Mouse (Mus musculus): Measurements from ENCODE around the gene Gas7.

Gas7 gene

DNA sequence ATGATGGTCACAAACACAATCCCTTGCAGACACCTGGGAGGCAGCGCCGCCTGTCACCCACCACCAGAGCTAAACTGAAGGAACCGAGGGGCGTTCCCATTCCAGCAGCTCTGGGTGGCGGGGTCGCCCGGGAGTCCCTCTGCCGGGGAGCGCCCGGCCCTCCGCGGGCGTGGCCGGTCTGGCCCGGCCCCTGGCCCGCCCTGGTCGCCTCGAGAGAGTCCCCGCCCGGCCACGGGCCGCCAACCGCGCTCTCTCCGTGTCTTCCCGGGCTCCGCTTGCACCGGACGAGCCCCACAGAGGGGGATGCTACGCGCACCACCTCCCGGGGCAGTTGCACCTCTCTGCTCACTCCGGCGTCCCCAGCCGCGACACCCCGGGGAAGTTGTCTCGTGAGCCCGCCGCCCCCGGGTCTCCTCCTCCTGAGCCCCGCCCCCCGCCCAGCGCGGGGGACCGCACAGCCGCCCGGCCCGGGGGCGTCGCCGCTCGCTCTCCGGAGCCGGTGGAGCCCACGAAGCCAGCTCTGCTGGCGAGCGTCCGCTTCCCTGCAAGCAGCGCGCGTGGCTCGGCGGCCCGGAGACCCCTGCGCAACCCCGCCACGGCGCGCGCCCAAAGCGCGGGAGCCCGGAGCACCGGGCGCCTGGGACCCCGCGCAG lies at the start of gene Gas7:
Gas7 (plus strand) TSS at position 564 of the 653 bp plus-strand sequence.
- no peak for DNase-seq

DNA sequence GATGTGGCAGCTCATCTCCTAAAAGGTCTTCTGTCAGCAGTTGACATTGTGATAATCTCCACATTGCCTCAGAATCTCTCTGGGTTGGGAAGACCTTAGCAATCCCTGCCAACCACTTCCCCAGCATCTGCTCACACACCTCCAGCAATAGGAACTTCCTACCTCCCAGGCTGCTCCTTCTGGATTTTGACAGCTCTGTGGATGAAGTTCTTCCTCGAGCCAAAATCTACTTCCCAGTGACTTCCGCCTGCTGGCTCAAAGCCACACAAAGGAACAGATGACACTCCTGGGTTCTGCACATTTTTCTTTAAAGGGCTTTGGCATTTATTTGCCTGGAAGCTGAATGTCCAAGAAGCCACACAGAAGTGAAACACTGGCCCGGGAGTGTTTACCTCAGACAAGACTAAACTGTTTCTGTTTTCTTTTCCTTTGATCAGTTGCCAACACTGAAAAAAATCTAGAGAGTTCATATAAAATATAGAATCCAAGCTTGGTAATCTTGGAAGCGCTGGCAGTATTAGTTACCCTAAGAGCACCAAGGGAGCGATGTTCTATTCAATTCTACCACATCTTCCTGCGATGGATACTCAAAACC lies 40.8 kb upstream of the Gas7 start:
- no peak for DNase-seq

DNA sequence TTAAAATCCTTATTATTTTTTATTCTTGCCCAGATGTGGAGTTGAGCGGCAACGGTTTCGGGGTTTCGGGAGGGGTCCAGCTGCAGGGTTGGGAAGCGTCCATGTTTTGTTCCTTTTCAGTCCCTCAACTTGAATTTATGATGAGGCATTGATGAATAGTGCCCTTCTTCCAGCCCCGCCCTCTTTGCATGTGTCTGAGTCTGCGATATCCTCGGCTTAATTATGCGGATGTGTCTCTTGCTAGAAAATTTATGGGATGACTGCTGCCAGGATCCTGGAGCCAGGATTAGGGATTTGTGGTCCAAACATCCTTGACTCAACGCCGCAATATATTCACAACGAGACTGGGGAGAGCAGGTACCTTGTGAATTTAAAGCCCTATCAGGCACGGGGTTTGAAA lies 31.7 kb upstream of the Gas7 start:
- DNase-seq = no peak

DNA sequence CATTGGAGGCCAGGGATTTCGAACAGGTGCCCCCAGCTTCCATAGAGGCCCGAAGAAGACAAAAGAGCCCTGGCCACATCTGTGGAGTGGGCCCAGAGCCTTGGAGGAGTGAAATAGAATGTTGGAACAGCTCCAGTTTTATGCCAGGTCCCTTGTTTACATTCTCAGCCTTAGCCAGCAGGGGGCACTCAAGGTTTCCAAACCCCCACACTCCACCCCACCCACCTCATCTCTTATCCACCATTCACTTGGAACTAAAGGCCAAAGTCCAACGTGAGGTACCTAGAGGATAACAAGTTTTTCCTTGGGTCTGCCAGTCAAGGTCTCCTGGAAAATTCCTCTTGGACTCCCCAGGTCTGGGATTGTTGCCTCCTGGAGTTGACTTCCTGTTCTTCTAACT lies 27.0 kb upstream of the Gas7 start:
- DNase-seq = peak; percentile 20

DNA sequence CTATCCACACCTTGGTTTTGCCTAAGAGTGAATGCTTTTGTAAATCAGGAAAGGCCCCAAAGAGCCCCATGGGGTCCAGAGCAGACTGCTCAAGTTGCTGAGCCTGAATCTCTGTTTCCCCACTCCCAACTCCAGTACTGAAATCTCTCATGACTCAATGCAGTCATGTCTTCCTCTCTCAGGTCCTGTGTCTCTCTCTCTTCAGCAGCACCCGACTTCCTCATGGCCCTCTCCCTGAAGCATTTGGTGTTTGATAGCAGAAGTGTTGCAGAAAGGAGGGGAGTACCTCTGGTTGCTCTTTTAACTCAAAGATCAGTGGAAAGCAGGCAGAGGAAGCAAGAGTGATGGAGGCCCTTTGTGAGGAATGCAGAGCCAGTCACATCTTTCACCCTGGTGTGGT lies 25.4 kb upstream of the Gas7 start:
- no peak for DNase-seq

DNA sequence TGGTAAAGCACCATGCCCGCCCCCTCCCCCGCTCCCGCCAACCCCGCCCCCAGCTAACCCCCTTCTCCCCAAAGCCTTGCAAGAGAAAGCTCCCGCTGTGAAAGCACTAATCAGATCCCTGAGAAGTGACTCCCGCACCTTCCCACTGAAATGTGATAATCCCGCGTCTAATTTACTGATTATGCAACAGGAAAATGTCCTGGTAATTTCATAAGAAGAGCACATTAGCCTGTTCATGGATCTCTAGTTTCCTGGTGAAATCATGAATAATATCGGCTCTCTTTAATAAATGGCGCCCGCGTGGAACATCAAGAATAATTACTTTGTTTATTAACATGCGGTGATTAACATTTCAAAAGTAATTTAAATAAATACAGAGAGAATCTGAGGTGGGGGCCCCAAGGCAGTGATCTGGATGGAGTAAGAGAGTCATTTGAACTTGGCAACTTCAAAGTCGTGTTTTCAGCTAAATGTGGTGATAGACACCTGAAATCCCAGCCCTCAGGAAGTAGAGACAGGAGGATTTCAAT lies 24.1 kb upstream of the Gas7 start:
- DNase-seq = no peak

DNA sequence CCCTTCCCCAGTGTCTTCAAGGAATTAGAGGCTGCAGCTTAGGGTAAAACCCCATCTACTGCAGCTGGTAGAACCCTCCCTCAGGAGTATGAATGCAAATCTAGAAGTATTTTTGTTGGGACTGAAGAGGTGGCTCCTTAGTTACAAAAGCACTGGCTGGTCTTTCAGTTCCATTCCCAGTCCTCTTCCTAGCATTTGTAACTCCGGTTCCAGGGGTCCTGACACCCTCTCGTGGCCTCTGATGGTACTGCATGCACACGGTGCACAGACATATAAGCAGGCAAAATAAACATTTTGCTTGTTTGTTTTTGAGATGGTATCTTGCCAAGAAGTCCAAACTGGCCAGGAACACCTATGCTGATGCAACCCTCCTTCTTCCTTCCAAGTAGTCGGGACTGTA lies 23.4 kb upstream of the Gas7 start:
- DNase-seq = no peak

DNA sequence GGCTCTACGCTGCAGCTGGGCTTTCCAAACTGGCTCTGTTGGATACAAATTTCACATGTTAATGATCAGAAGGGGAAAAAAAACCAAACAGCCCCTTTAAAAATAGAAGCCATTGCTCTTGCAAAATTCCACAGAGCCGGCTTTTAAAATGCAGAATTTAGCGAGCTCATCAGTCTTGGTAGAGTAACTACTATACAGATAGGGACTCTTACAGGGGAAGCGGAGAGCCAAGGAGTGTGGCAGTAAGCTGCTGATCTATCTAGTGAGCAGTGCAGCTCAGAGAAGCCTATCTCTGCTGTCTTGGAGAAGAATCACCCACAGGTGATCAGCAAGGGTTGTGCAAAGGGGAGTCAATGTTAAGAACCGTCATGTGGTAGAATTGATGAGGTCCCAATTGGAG lies 21.5 kb upstream of the Gas7 start:
- no peak for DNase-seq

DNA sequence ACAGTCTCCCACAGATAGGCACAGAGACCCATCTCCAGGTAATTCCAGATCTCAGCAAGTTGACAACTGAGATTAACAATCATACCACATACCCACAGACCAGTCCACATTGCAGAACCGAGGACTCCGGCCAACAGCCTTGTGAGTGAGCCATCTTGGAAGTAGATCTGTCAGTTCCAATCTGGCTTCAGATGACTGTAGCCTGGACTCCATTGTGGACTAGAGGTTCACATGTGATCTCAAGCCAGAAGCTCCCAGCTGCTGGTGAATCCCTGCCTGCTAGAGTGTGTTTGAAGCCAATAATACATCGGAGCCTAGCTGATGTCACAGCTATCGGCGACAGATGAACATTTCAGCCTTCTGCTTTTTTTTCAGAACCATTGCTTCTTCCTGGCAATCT lies 16.5 kb upstream of the Gas7 start:
- DNase-seq = no peak

DNA sequence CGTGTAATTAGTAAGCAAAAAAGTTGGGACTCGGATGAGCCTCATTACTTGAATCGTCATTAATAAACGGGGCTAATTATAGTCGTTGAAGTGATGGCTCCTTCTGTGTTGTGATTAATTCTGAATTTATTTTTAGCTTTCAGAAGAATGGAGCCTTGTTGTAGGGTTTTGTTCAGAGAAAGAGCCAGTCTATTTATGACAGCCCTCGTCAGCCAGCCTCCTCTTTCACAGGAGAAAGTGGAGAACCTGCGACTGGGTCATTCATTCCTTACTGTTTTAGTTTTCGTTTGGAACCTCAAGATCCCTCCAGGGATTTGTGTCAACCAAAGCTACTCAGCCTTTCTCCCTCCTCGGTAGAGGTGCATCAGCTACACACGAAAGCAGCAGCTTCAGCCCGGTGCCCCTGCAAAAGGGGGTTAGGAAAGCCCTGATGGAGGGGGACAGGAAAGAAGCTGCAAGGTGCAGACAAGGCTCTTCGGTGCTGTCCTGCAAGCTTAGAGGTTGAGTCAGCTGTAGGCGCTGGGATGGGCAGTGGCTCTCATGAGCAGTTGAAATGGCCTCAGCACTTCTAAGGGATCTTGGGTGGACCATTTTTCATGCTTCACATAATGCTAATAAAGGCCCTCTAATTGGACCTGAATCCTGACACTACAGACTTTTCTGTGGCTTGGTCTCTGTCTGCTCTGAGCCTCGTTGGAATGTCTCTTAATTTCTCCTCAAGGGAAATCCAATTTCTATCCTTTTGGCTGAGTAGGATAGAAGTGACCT lies 10.0 kb upstream of the Gas7 start:
- no peak for DNase-seq

DNA sequence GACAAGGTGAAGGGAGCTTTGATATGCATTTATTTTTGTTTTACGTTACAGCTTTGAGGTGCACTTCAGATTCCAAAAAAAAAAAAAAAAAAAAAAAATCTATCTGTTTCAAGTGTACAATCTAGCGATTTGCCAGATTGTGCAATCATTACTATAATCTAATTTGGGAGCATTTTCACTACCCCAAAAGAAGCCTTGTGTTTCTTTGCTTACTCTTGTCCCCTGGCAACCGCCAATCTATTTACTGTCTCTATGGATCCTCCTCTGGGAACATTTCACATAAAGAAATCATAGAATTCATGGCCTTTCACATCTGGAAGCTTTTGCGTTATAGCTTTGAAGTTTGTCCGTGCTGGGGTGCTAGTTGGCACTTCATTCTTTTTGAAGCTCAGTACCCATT lies 3.7 kb upstream of the Gas7 start:
- no peak for DNase-seq

DNA sequence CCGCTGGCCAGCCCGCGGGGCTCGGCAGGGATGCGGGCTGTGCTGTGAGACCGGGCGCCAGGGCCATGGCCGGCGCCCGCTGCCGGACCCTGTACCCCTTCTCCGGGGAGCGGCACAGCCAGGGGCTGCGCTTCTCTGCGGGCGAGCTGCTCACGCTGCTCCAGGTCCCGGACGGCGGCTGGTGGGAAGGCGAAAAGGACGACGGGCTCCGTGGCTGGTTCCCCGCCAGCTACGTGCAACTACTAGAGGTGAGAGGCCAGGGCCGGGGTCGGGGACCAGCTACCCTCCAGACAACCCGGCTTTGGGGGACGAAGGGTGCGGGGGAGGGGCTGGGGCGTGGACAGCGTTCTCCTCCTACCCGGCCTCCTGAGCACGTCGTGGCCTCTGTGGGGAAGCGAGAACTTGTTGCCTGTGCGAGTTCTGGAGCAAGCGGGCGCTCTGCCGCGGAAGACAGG lies 317 bp downstream of the Gas7 start:
- no peak for DNase-seq

DNA sequence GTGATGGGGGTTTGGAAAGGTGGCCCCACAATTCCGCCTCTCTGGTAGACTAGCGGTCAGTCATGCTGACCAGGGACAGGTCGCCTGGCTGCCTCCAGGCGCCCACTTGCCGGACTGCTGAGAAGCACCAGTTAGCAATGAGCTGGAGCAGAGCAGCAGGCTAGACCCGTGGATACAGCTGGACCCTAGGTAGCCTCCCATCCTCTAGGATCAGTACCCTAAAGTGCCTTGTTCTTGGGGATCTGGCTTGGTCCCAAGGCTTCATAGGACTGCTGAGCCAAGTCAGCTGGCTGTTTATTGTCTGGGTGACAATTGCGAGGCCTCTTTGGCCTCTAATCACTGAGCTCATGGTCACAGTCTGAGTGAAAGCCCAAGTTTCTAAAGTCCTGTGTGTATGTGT lies 792 bp downstream of the Gas7 start:
- DNase-seq = no peak

DNA sequence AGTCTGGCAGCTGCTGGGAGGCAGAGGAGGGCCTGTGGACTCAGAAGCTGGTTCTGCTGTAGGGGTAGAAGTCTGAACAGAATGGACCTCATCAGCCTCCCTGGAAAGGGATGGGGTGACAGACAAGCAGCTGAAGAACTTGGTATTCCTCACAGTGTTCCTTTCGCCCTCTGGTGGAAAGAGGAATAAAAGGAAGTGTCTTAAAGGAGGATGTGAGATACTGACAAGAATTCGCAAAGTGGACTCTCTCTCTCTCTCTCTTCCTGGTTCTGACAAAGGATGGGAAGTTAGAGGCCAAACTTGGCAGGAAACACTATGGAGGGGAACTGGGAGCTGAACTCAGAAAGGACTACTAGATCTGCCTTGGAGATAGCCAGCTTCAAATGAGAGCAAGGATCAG lies 2.9 kb downstream of the Gas7 start:
- peak; percentile 23 for DNase-seq

DNA sequence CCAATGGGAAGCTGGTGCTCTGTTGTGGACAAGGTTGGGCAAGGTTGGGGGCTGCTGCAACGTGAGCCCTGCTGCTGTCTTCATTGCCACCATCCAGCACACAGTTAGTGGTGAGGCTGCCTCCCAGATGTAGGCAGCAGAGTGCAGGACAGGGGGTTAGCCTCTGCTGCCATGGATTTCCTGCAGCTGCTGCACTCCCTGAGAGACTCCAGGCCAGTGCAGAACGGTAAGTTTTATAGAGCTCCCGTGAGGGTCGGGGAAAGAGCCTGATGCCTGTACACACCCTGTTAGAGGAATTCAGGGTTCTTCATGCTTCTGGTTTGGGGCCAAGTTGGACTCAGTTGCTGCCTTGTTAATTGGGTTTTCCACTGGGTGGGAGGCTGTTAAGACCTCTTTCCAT lies 11.9 kb downstream of the Gas7 start:
- no peak for DNase-seq

DNA sequence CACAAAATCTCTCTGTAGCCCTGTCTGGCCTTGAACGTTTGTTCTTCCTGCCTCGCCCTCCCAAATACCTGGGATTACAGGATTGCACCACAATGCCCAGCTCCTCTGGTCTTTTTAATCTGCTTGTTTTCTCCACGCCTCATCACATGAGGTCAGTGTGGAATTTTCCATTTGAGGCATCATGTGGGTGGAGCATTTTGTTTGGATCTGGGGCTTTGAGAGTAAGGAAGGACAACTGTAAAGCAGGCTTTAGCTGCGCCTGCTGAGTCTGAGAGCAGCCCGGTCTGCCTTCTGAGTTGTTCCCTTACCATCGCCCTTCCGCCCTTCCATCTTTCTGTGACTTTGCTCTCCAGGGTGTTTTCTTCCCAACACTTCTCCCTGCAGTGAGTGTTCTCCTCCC lies 13.6 kb downstream of the Gas7 start:
- peak; percentile 5 for DNase-seq

DNA sequence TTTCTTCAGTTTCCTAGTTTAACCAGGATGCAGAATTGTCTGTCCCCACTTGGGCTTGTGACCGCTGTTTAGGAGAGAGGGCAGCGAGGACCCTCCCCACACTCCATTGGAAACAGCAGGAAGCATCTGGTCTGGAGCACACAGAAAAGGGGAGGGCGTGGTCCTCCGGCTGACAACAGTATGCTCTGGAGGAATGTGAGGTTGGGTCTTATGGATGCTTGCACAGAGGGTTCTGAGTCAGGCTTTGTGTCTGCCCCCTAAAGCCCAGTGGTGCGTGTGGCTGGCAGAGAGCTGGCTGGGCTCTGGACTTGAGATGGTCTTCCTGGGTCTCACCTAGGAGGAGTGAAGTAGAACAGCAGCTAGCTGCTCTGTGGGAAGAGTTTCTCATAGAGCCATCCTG lies 19.4 kb downstream of the Gas7 start:
- DNase-seq = no peak

DNA sequence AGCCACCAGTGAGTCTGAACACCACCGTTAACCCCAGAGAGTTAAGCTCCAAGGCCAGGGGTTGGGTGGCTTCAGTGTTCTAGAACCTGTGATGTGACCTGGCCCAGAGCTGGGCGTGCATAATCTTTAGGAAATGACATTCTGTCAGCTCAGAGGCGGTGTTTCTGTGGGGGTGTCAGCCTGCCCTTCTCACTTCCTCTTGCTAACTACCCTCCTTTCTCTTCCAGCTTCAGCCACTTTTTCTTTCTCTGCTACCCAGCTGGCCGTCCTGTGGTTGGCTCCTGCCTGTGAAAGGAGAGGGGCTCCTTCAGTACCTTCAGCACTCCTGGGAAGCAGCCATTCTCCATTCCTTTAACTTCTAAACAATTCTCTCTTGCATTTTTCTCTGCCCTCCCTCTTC lies 24.3 kb downstream of the Gas7 start:
- no peak for DNase-seq

DNA sequence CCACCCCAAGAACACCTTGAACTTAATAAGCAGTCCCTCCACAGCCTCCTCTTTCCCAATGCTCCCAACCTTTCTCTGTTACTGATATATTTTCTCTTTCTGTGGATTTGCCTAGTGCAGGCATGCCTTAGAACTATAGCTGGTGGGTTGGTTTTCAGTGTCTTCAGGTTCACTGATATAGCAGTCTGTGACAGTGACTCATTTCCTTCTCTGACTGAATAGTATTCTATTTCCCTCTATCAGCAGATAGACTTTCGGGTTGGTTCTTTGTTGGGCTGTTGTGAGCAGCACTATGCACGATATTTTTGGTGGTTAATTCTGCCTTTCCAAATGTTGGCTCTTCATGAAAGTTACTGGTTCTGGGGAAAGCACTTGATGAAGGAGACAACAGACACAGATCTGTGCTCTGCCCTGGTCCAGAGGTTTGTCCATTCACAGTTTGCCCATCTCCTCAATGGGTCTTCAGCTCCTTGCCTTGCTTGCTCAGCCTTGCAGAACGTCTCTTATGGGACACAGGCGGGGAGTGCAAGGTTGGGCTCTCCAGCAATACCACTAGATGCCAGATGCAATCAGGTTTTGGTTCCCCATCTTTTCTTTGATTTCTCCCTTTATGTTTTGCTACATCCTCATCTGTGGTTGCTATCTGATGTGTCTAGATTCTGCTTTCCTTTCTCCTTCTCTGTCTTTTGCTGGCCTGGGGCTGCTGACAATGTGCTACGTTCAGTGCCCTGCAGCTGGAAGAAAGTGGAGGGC lies 25.1 kb downstream of the Gas7 start:
- DNase-seq = no peak

DNA sequence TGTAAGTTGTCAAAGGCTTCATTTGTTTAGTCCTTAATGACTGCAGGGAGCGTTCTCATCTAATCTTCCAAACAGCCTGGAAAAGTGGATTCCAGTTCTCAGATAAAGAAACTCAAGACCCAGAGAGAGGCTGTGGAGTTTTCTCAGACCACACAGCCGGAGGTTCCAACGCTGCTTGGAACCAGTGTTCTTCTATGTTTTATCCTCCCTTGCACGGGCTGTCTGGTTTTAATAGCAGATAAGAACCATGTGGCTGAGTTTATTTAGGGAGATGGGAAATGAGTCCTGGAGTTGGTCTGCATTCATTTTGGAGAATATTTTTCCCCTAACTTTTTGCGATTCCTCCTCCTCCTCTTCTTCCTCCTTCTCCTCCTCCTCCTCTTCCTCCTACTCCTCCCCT lies 26.5 kb downstream of the Gas7 start:
- DNase-seq = no peak

DNA sequence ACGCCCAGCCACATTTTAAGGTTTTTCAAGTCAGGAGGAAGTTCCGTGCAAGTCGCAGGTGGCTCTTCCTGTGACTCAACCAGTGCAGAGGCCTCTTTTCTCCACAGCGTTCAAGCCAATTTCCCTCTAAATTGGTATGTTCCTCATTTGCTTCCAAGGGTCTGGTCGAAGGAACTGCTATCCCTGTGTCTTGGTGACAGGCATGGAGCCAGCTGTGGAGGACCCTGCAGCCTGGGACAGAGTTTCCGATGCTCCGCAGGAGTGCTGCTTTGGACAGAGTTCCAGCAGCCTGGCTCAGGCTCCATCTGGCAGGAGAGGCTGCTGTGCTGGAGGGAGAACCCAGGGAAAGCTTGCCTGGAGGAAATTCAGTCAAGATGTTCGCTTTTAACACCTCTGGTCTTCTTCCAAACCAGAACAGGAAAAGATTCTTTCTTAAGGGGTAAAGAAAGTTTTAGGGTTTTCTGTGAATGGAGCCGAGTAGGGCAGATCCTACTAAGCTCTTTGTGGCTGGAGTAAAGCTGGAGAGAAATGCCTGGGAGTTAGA lies 27.1 kb downstream of the Gas7 start:
- DNase-seq = no peak

DNA sequence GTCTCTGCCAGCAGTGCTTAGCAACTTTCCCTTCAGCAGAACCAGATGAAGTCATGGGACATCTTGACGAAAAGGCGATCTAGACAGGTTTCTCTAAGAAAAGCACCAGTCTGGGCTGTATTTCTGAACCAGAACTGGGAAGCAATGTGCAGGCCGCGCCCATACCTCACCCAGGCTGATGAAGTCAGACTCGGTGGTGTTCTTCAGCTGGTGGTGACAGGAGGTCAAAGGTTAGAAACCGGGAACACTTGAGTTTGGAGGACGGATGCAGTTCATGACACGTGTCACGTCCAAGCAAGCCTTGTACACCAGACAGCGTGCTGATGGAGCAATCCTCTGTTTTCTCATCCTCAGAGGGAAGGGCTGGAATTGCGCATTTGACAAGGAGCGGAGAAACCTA lies 32.9 kb downstream of the Gas7 start:
- no peak for DNase-seq

DNA sequence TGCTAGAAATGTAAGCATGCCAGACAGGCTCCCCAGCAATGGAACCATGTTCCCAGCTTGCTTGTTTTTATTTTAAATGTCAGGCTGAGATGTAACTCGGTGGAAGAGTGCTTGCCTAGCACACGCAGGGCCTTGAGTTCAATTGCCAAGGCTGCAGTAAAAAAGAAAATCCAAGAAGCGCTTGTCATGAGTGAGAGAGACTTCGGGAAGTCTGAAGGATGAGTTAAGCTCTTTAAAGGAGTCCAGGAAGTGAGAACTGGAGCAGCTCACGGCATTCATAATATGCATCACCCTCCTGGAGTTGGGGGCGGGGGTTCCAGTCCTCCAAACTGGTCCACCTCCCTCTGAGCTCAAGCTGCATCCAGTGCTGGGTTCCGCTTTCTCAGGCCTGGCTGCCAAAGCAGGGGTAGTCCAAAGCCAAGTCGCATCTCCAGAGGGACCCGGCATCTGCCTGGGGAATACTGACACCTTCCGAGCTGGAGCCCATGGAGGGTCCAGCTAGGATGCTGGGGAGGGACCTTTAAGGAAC lies 34.5 kb downstream of the Gas7 start:
- DNase-seq = no peak
